Mouse (Mus musculus): ENCODE data around the gene 4930568D16Rik. TPM values are rescaled to one million over a fixed set of nuclear protein-coding genes. Genes with fewer than 3 reads are reported as not detected.

Gene 4930568D16Rik
- polyA plus RNA-seq, 1 experiment from 2014 or later: not detected

DNA sequence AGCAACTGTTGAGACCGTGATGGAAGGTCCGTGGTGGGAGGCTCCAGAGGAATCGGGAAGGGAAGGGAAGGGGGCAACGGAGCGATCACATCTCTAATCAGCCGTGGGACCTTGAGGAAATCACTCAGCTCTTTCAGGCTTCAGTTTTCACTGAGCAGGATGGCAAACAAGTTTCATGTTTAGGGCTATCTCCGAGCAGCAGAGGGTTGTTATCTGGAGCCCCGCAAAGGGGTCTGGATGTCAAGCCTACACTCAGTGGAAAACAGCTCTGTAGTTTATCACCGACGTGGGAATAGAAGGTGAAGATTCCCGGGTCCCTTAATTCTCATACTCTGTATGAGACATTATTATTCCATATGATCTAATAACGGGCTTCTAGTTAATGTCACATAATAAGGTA is 49.1 kb downstream of the 4930568D16Rik start:
- DNase-seq (ENCODE audit: low spot score) (no peak), ATAC-seq (replicated peaks; ENCODE audit: low FRiP score, low read depth) (no peak)
- WGBS: 64% methylated on average over 12 of the region's 12 CpGs
- H3K9ac ChIP-seq (ENCODE audit: low read depth, low read length): no peak overlapping the region
- H3K4me2 ChIP-seq (ENCODE audit: low read length): no peak overlapping the region
- no peak overlapping the region for H3K4me3 ChIP-seq (replicated peaks; ENCODE audit: low read depth, low read length)
- no peak for TF ChIP-seq CTCF (IDR thresholded peaks at IDR 0.05; ENCODE audit: low read depth)
- 0 out of 2 replicates have a peak, but pooled peaks cover 4% of the 10 kb centered on the region for H3K36me3 ChIP-seq (ENCODE audit: insufficient read depth, low read length)
- H3K9me3 ChIP-seq (replicated peaks; ENCODE audit: low read length): no peaks in the 10 kb centered on the region
- H3K27ac ChIP-seq: no peak overlapping the region
- H3K27me3 ChIP-seq (ENCODE audit: insufficient read depth, low read length): no peaks in the 10 kb centered on the region
- H3K4me1 ChIP-seq (replicated peaks; ENCODE audit: insufficient read depth, low read length): 0 out of 2 replicates have a peak, but pooled peaks cover 5% of the 10 kb centered on the region

DNA sequence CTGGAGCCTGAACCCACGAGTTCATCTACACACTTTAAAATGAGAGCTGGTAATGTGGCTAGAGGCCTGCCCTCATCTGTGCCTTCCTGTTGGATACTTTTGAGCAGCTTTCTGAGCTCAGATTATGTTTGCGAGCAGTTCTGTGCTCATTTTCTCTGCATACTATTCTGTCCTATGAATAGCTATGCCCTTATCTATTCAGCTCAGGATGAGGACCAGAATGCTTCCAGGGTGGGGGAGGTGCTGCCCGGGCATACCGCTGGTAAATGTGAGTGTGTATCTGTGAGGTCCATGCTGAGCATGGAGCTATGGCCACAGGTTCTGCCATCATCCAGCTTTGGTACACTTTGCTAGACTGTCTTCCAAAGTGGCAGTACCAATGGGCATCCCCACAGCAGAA is 49.9 kb downstream of the 4930568D16Rik start:
- ATAC-seq (replicated peaks; ENCODE audit: low FRiP score, low read depth) (no peak), DNase-seq (ENCODE audit: low spot score) (no peak)
- H3K4me2 ChIP-seq (ENCODE audit: low read length): no peak overlapping the region
- H3K27me3 ChIP-seq (ENCODE audit: insufficient read depth, low read length): no peaks in the 10 kb centered on the region
- no peak overlapping the region for H3K9ac ChIP-seq (ENCODE audit: low read depth, low read length)
- no peak overlapping the region for H3K4me3 ChIP-seq (replicated peaks; ENCODE audit: low read depth, low read length)
- TF ChIP-seq CTCF (IDR thresholded peaks at IDR 0.05; ENCODE audit: low read depth): no peak
- WGBS: 81% methylated on average over 4 of the region's 4 CpGs
- H3K9me3 ChIP-seq (replicated peaks; ENCODE audit: low read length): no peaks in the 10 kb centered on the region
- H3K4me1 ChIP-seq (replicated peaks; ENCODE audit: insufficient read depth, low read length): 0 out of 2 replicates have a peak, but pooled peaks cover 5% of the 10 kb centered on the region
- no peak overlapping the region for H3K27ac ChIP-seq
- 0 out of 2 replicates have a peak, but pooled peaks cover 4% of the 10 kb centered on the region for H3K36me3 ChIP-seq (ENCODE audit: insufficient read depth, low read length)

DNA sequence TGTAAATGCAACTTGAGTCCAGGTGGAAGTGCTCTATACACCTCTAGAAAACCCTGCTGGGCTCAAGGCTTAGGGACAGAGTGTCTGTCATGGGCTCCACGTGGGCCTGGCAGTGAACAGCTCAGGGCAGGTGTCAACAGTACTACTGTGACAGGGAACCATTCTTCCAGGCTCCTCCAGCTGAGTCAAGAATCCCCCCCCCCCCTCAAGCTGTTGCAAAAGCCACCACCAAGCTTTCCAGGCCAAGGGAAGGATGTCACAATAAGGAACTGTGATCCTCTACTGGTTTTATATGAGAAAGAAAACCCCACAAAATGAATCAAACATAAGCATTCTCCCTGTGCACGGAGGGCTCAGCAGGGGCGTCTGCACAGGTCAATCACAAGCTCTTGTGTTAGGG is 53.2 kb downstream of the 4930568D16Rik start:
- Histone ChIP-seq H3K27ac (no peak overlapping the region), H3K4me1 (replicated peaks; ENCODE audit: insufficient read depth, low read length) (0 out of 2 replicates have a peak, but pooled peaks cover 5% of the 10 kb centered on the region), H3K36me3 (ENCODE audit: insufficient read depth, low read length) (0 out of 2 replicates have a peak, but pooled peaks cover 4% of the 10 kb centered on the region), H3K4me3 (replicated peaks; ENCODE audit: low read depth, low read length) (no peak overlapping the region), H3K27me3 (ENCODE audit: insufficient read depth, low read length) (no peaks in the 10 kb centered on the region), H3K9me3 (replicated peaks; ENCODE audit: low read length) (no peaks in the 10 kb centered on the region), H3K9ac (ENCODE audit: low read depth, low read length) (no peak overlapping the region), H3K4me2 (ENCODE audit: low read length) (no peak overlapping the region)
- ATAC-seq (replicated peaks; ENCODE audit: low FRiP score, low read depth) (no peak), DNase-seq (ENCODE audit: low spot score) (no peak)
- WGBS: 49% methylated on average over 3 of the region's 3 CpGs
- no peak for TF ChIP-seq CTCF (IDR thresholded peaks at IDR 0.05; ENCODE audit: low read depth)

DNA sequence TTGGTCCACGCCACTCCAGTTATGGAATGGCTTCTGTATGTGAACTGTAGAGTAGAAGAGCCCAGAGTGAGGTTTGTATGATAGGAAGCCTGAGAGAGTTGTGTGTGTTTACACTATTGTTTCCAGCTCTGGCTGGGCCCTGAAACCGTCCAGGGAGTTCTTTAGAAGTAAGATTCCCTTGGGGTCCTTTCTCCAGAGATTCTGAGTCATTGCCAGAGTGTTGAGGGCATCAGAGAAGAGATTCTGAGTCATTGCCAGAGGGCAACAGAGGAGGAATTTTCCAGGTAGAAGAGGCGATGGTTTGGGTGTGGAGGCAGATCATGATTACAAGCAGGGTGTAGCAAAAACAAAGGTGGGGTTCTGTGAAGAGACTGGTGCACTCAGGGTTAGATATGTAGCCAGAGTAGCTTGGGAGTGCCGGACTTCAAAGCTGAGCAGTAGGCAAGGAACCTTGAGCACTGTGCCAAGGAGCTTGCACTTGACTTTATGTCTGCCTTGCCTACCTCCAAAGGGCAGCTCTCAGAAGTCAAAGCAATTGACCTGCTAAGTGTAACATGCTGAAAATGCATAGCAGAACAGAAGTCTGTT is 57.5 kb downstream of the 4930568D16Rik start:
- 91% methylated on average over 4 of the region's 4 CpGs for WGBS
- no peak for TF ChIP-seq CTCF (IDR thresholded peaks at IDR 0.05; ENCODE audit: low read depth)
- H3K9me3 ChIP-seq (replicated peaks; ENCODE audit: low read length): no peaks in the 10 kb centered on the region
- H3K4me3 ChIP-seq (replicated peaks; ENCODE audit: low read depth, low read length): no peak overlapping the region
- no peaks in the 10 kb centered on the region for H3K27me3 ChIP-seq (ENCODE audit: insufficient read depth, low read length)
- no peak for ATAC-seq (replicated peaks; ENCODE audit: low FRiP score, low read depth)
- DNase-seq (ENCODE audit: low spot score): no peak
- H3K36me3 ChIP-seq (ENCODE audit: insufficient read depth, low read length): 0 out of 2 replicates have a peak, but pooled peaks cover 9% of the 10 kb centered on the region
- H3K4me1 ChIP-seq (replicated peaks; ENCODE audit: insufficient read depth, low read length): 0 out of 2 replicates have a peak, but pooled peaks cover 5% of the 10 kb centered on the region
- no peak overlapping the region for H3K27ac ChIP-seq
- H3K9ac ChIP-seq (ENCODE audit: low read depth, low read length): no peak overlapping the region
- H3K4me2 ChIP-seq (ENCODE audit: low read length): no peak overlapping the region

DNA sequence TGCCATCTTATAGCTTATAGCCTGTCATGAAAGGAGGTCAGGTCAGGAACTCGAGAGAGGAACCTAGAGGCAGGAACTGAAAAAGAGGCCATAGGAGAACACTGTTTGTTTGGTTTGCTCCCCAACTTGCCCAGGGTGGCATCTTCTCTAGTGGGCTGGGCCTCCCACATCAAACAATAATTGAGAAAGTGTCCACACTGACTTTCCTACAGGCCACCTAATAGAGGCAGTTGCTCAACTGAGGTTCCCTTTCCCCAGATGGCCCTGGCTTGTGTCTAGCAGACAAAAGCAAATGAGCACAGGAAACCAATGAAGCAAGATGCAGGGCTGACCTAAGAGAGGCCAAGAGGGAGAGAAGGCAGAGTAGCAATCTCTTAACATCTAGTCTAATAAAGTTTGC is 59.4 kb downstream of the 4930568D16Rik start:
- ATAC-seq (replicated peaks; ENCODE audit: low FRiP score, low read depth) (no peak), DNase-seq (ENCODE audit: low spot score) (no peak)
- Histone ChIP-seq H3K27ac (no peak overlapping the region), H3K27me3 (ENCODE audit: insufficient read depth, low read length) (no peaks in the 10 kb centered on the region), H3K36me3 (ENCODE audit: insufficient read depth, low read length) (peaks cover 12% of the 10 kb centered on the region; the same call in 1 of the 2 replicates), H3K4me3 (replicated peaks; ENCODE audit: low read depth, low read length) (no peak overlapping the region), H3K9ac (ENCODE audit: low read depth, low read length) (no peak overlapping the region), H3K4me2 (ENCODE audit: low read length) (no peak overlapping the region), H3K4me1 (replicated peaks; ENCODE audit: insufficient read depth, low read length) (no peaks in the 10 kb centered on the region), H3K9me3 (replicated peaks; ENCODE audit: low read length) (no peaks in the 10 kb centered on the region)
- WGBS: 22% methylated on average over 1 of the region's 1 CpGs
- TF ChIP-seq CTCF (IDR thresholded peaks at IDR 0.05; ENCODE audit: low read depth): no peak

Other genes with a start within 250 kb of the 4930568D16Rik start
- 429 and 454 TPM in 2 replicates for gene Rab14, start 166.6 kb downstream of the 4930568D16Rik start, polyA plus RNA-seq (2015; fragmentation: Nextera tagmentation; extraction: Ambion mirVana)
- gene Gsn, start 111.3 kb downstream of the 4930568D16Rik start, polyA plus RNA-seq (2015; fragmentation: Nextera tagmentation; extraction: Ambion mirVana): 158 and 159 TPM in 2 replicates
- 29.7 and 31.4 TPM in 2 replicates for gene Stom, start 30.8 kb downstream of the 4930568D16Rik start, polyA plus RNA-seq (2015; fragmentation: Nextera tagmentation; extraction: Ambion mirVana)
- gene 4930402F06Rik, start 29.4 kb upstream of the 4930568D16Rik start, polyA plus RNA-seq (2015; fragmentation: Nextera tagmentation; extraction: Ambion mirVana): not detected in 2 replicates
- 16.2 and 16.5 TPM in 2 replicates for gene Ggta1, start 95.5 kb upstream of the 4930568D16Rik start, polyA plus RNA-seq (2015; fragmentation: Nextera tagmentation; extraction: Ambion mirVana)
- gene Dab2ip, start 190.5 kb upstream of the 4930568D16Rik start, polyA plus RNA-seq (2015; fragmentation: Nextera tagmentation; extraction: Ambion mirVana): 36.5 and 41.4 TPM in 2 replicates